Mouse (Mus musculus) cerebellum, postnatal 25 days (tissue): ENCODE measurements around the gene Prdx5.

ENCODE experiments used
- DNase-seq, 2 experiments: peaks; one replicate each; pipeline ENCODE4 v3.0.0; 2021; ENCODE audit warnings: mixed read lengths in 2 of 2

The Prdx5 gene

GRCm38 (mm10) chr19:6937541-6938465 is 27.9 kb upstream of the Prdx5 start:
- DNase-seq: peak; percentile 76 to 79

GRCm38 (mm10) chr19:6936299-6936698 is 26.4 kb upstream of the Prdx5 start:
- DNase-seq: peak; percentile 48 to 67

- peak; percentile 32 to 65 for DNase-seq
Measured at GRCm38 (mm10) chr19:6934195-6934977, 24.5 kb upstream of the Prdx5 start, which contains the start of gene Kcnk4. Kcnk4 (minus strand) TSS chr19:6934515.

- DNase-seq: peak; percentile 76 to 81
Measured at GRCm38 (mm10) chr19:6933436-6934194, 23.7 kb upstream of the Prdx5 start.

GRCm38 (mm10) chr19:6933102-6933435 is 23.2 kb upstream of the Prdx5 start:
- DNase-seq: no peak

GRCm38 (mm10) chr19:6932018-6932417 is 22.1 kb upstream of the Prdx5 start:
- DNase-seq: no peak

- peak in 1 of 2 experiments; percentile 48 for DNase-seq
Measured at GRCm38 (mm10) chr19:6931002-6931401, 21.1 kb upstream of the Prdx5 start.

- peak in 1 of 2 experiments; percentile 22 for DNase-seq
Measured at GRCm38 (mm10) chr19:6928080-6928479, 18.2 kb upstream of the Prdx5 start.

- DNase-seq: peak in 1 of 2 experiments; percentile 42
Measured at GRCm38 (mm10) chr19:6926559-6927255, 16.8 kb upstream of the Prdx5 start.

- peak in 1 of 2 experiments; percentile 42 for DNase-seq
Measured at GRCm38 (mm10) chr19:6925611-6926329, 15.9 kb upstream of the Prdx5 start.

- DNase-seq: no peak
Measured at GRCm38 (mm10) chr19:6925307-6925573, 15.3 kb upstream of the Prdx5 start, which contains the start of gene Catsperz. Catsperz (minus strand) TSS chr19:6925380.

GRCm38 (mm10) chr19:6924461-6925306 is 14.8 kb upstream of the Prdx5 start:
- DNase-seq: peak; percentile 93 to 96

- DNase-seq: peak in 1 of 2 experiments; percentile 14
Measured at GRCm38 (mm10) chr19:6922901-6923735, 13.2 kb upstream of the Prdx5 start.

GRCm38 (mm10) chr19:6921647-6922567 is 12.0 kb upstream of the Prdx5 start, which contains the start of gene Esrra:
Esrra (minus strand) TSS chr19:6921813.
- peak; percentile 99 to 100 for DNase-seq

GRCm38 (mm10) chr19:6920741-6921636 is 11.1 kb upstream of the Prdx5 start:
- peak in 1 of 2 experiments; percentile 71 for DNase-seq

- peak; percentile 48 to 64 for DNase-seq
Measured at GRCm38 (mm10) chr19:6919876-6920740, 10.2 kb upstream of the Prdx5 start.
